Mouse (Mus musculus): ENCODE measurements around the gene Slc22a23. TPM values are rescaled to one million over a fixed set of nuclear protein-coding genes. Genes with fewer than 3 reads are reported as not detected.

The Slc22a23 gene
- total and polyA plus RNA-seq, 2 experiments from 2014 or later = 10.3 to 87.9 TPM

DNA sequence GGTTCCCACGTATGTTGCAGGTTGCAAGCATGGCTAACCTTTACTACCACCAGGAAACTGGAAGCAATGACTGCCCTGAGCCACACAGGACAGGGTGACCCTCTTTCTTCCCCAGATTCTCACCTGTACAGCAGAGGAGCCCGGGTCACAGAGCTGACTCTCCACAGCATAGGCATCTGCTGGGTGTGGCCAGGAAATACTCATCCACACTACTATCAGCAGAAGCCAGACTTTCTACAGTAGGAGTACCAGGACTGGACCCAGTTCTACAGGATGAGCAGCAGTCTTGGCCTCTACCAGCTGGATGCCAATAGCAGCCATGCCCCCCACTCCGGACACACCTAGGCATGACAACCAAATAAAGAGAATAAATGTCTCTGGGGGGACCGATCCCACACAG, 15.4 kb downstream of the Slc22a23 start:
- H3K9ac ChIP-seq = no peak overlapping the region
- no peaks in the 10 kb centered on the region for H3K9me3 ChIP-seq (ENCODE audit: low read length)
- DNase-seq (no peak), ATAC-seq (no peak)
- no peak overlapping the region for H3K4me3 ChIP-seq (ENCODE audit: low read depth, low read length)
- no peaks in the 10 kb centered on the region for H3K27me3 ChIP-seq (ENCODE audit: insufficient read depth, low read length)
- no peak overlapping the region for H3K27ac ChIP-seq (ENCODE audit: low read depth, low read length)
- H3K4me2 ChIP-seq (ENCODE audit: low read depth) = no peak overlapping the region
- no peaks in the 10 kb centered on the region for H3K36me3 ChIP-seq (ENCODE audit: insufficient read depth)
- H3K4me1 ChIP-seq (ENCODE audit: insufficient read depth) = no peaks in the 10 kb centered on the region
- no peak for TF ChIP-seq CTCF (IDR thresholded peaks at IDR 0.05; ENCODE audit: low read depth)
- WGBS = 94% methylated on average over 4 of the region's 4 CpGs

DNA sequence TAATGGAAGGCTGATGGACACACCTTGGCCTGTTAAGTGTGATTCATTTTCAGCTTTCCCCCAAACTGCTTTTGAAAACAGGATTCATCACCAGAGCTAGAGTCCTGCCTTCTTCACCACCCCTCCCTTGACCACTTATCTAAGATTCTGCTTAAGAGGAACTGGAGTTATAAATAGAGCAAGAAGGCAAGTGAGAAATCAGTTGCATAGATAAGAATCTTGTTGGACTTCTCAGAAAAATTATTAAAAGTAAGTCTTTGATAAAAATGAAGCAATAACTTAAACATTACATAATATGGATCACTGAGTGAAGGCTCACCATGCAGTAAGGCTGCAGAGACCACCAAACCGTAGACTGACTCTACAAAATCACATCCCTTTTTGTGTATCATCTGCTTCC, 18.0 kb downstream of the Slc22a23 start:
- no peak overlapping the region for H3K27ac ChIP-seq (ENCODE audit: low read depth, low read length)

GRCm38 (mm10) chr13:34323361-34323760, 21.6 kb downstream of the Slc22a23 start:
- Histone ChIP-seq H3K27me3 (ENCODE audit: insufficient read depth, low read length) (no peaks in the 10 kb centered on the region), H3K4me3 (ENCODE audit: low read depth, low read length) (no peak overlapping the region), H3K36me3 (ENCODE audit: insufficient read depth) (no peaks in the 10 kb centered on the region), H3K4me2 (ENCODE audit: low read depth) (no peak overlapping the region), H3K9me3 (ENCODE audit: low read length) (no peaks in the 10 kb centered on the region), H3K9ac (no peak overlapping the region), H3K27ac (ENCODE audit: low read depth, low read length) (no peak overlapping the region), H3K4me1 (ENCODE audit: insufficient read depth) (no peaks in the 10 kb centered on the region)
- no peak for ATAC-seq
- 94% methylated on average over 2 of the region's 2 CpGs for WGBS
- no peak for TF ChIP-seq CTCF (IDR thresholded peaks at IDR 0.05; ENCODE audit: low read depth)
- DNase-seq = no peak

More for the DNA sequence above, 18.0 kb downstream of the Slc22a23 start:
- ATAC-seq (no peak), DNase-seq (no peak)
- no peak for TF ChIP-seq CTCF (IDR thresholded peaks at IDR 0.05; ENCODE audit: low read depth)
- WGBS = 95% methylated on average over 1 of the region's 1 CpGs
- H3K9ac ChIP-seq = no peak overlapping the region
- H3K4me3 ChIP-seq (ENCODE audit: low read depth, low read length) = no peak overlapping the region
- no peaks in the 10 kb centered on the region for H3K27me3 ChIP-seq (ENCODE audit: insufficient read depth, low read length)
- no peaks in the 10 kb centered on the region for H3K9me3 ChIP-seq (ENCODE audit: low read length)
- H3K4me1 ChIP-seq (ENCODE audit: insufficient read depth) = no peaks in the 10 kb centered on the region
- no peak overlapping the region for H3K4me2 ChIP-seq (ENCODE audit: low read depth)
- no peaks in the 10 kb centered on the region for H3K36me3 ChIP-seq (ENCODE audit: insufficient read depth)

GRCm38 (mm10) chr13:34320482-34320881, 24.5 kb downstream of the Slc22a23 start:
- Histone ChIP-seq H3K4me2 (ENCODE audit: low read depth) (no peak overlapping the region), H3K27ac (ENCODE audit: low read depth, low read length) (no peak overlapping the region), H3K4me1 (ENCODE audit: insufficient read depth) (no peaks in the 10 kb centered on the region), H3K4me3 (ENCODE audit: low read depth, low read length) (no peak overlapping the region), H3K9ac (no peak overlapping the region), H3K27me3 (ENCODE audit: insufficient read depth, low read length) (no peaks in the 10 kb centered on the region), H3K36me3 (ENCODE audit: insufficient read depth) (no peaks in the 10 kb centered on the region), H3K9me3 (ENCODE audit: low read length) (no peaks in the 10 kb centered on the region)
- no peak for TF ChIP-seq CTCF (IDR thresholded peaks at IDR 0.05; ENCODE audit: low read depth)
- DNase-seq (no peak), ATAC-seq (no peak)
- WGBS = 92% methylated on average over 4 of the region's 4 CpGs

DNA sequence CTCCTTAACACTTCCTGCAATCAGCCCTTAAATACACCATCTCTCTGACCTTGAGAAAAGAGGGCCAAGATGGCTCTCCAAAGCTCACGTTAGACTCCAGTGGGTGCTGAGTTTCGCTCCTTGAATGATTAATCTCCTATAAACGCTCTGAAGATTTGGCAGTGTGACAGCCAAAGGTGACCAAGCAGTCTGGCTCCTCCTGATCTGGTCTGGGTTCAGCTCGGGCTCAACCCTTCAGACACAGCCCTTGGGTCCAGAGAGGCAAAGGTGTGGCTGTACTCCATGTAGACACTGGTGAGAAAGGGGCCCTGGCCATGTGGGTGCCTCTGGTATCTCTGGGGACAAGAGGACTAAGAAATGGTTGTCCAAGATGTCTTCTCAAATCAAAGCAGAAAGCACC, 27.9 kb downstream of the Slc22a23 start:
- Histone ChIP-seq H3K4me1 (ENCODE audit: insufficient read depth) (0 out of 2 replicates have a peak, but pooled peaks cover 4% of the 10 kb centered on the region), H3K9ac (no peak overlapping the region), H3K27me3 (ENCODE audit: insufficient read depth, low read length) (no peaks in the 10 kb centered on the region), H3K36me3 (ENCODE audit: insufficient read depth) (no peaks in the 10 kb centered on the region), H3K4me2 (ENCODE audit: low read depth) (no peak overlapping the region), H3K4me3 (ENCODE audit: low read depth, low read length) (no peak overlapping the region), H3K27ac (ENCODE audit: low read depth, low read length) (no peak overlapping the region), H3K9me3 (ENCODE audit: low read length) (no peaks in the 10 kb centered on the region)
- no peak for ATAC-seq
- no peak for DNase-seq
- WGBS = 89% methylated on average over 4 of the region's 4 CpGs
- no peak for TF ChIP-seq CTCF (IDR thresholded peaks at IDR 0.05; ENCODE audit: low read depth)

- H3K27ac ChIP-seq (ENCODE audit: low read depth, low read length) = no peak overlapping the region
- ATAC-seq (no peak), DNase-seq (no peak)
- no peak overlapping the region for H3K4me3 ChIP-seq (ENCODE audit: low read depth, low read length)
- H3K27me3 ChIP-seq (ENCODE audit: insufficient read depth, low read length) = no peaks in the 10 kb centered on the region
- no peak overlapping the region for H3K9ac ChIP-seq
- no peak overlapping the region for H3K4me2 ChIP-seq (ENCODE audit: low read depth)
- no peaks in the 10 kb centered on the region for H3K9me3 ChIP-seq (ENCODE audit: low read length)
- 0 out of 2 replicates have a peak, but pooled peaks cover 4% of the 10 kb centered on the region for H3K4me1 ChIP-seq (ENCODE audit: insufficient read depth)
- no peak for TF ChIP-seq CTCF (IDR thresholded peaks at IDR 0.05; ENCODE audit: low read depth)
- WGBS = 86% methylated on average over 6 of the region's 6 CpGs
- no peaks in the 10 kb centered on the region for H3K36me3 ChIP-seq (ENCODE audit: insufficient read depth)
These were observed 28.5 kb downstream of the Slc22a23 start for GRCm38 (mm10) chr13:34316511-34316910.

GRCm38 (mm10) chr13:34313033-34313491, 31.9 kb downstream of the Slc22a23 start:
- Histone ChIP-seq H3K4me2 (ENCODE audit: low read depth) (no peak overlapping the region), H3K4me3 (ENCODE audit: low read depth, low read length) (no peak overlapping the region), H3K9me3 (ENCODE audit: low read length) (no peaks in the 10 kb centered on the region), H3K4me1 (ENCODE audit: insufficient read depth) (0 out of 2 replicates have a peak, but pooled peaks cover 4% of the 10 kb centered on the region), H3K9ac (no peak overlapping the region), H3K27ac (ENCODE audit: low read depth, low read length) (peak overlapping the region; percentile 64), H3K36me3 (ENCODE audit: insufficient read depth) (no peaks in the 10 kb centered on the region), H3K27me3 (ENCODE audit: insufficient read depth, low read length) (no peaks in the 10 kb centered on the region)
- ATAC-seq = peak; percentile 86
- peak; percentile 67 for DNase-seq
- TF ChIP-seq CTCF (IDR thresholded peaks at IDR 0.05; ENCODE audit: low read depth) = no peak
- WGBS = 21% methylated on average over 4 of the region's 4 CpGs
